Mouse (Mus musculus) stomach, embryonic 16.5 days (tissue): Measurements from ENCODE around the gene Mapre1. TPM values are rescaled to one million over a fixed set of nuclear protein-coding genes. Genes with fewer than 3 reads are reported as not detected.
"Not testable (repeated sequence)": the region's sequence is repeated elsewhere in the genome, so short reads cannot be mapped to it uniquely, and the experiment has no call there.

Experiments
- ATAC-seq: fragments of 200-750 bp; cut with Nextera tagmentation; 2 replicates; pipeline ENCODE4 v1.8.0; 2017; ENCODE audit warnings: moderate number of reproducible peaks, moderate TSS enrichment; ENCODE audit not compliant: insufficient read depth, low FRiP score
- H3K27ac ChIP-seq: fragments of 300-500 bp; sonication (generic); 2 replicates; pipeline ENCODE4 v1.5.1; 2014; ENCODE audit warnings: low read length
- H3K27me3 ChIP-seq: fragments of 300-500 bp; sonication (generic); 2 replicates; pipeline ENCODE4 v1.6.1; 2014; ENCODE audit warnings: low read length, control low read depth, mixed read lengths; ENCODE audit not compliant: control insufficient read depth, insufficient read depth
- H3K36me3 ChIP-seq: fragments of 300-500 bp; sonication (generic); 2 replicates; pipeline ENCODE4 v1.6.1; 2014; ENCODE audit warnings: low read length; ENCODE audit not compliant: control insufficient read depth, insufficient read depth
- H3K4me1 ChIP-seq: fragments of 300-500 bp; sonication (generic); 2 replicates; pipeline ENCODE4 v1.6.1; 2014; ENCODE audit warnings: low read length, control low read depth, mixed read lengths; ENCODE audit not compliant: control insufficient read depth, insufficient read depth
- H3K4me2 ChIP-seq: fragments of 300-500 bp; sonication (generic); 2 replicates; pipeline ENCODE4 v1.6.1; 2014; ENCODE audit warnings: low read depth, low read length, mixed read lengths
- H3K4me3 ChIP-seq: fragments of 300-500 bp; sonication (generic); replicated peaks from 2 replicates; pipeline ENCODE4 v1.5.1; 2014; ENCODE audit warnings: mild to moderate bottlenecking, low read length
- H3K9ac ChIP-seq: fragments of 300-500 bp; sonication (generic); 2 replicates; pipeline ENCODE4 v1.6.1; 2014; ENCODE audit warnings: low read length
- H3K9me3 ChIP-seq: fragments of 300-500 bp; sonication (generic); replicated peaks from 2 replicates; pipeline ENCODE4 v1.6.1; 2016; ENCODE audit warnings: low read length, control low read depth; ENCODE audit not compliant: control insufficient read depth
- WGBS: fragments of 180-500 bp; shearing (Covaris S2); extraction: QIAGEN DNeasy Blood & Tissue Kit; methylation state at CpG from one replicate; pipeline ENCODE4 v1.1.7; 2014; 5-methylcytosine and 5-hydroxymethylcytosine counted together
- polyA plus RNA-seq: library from polyadenylated mRNA; unstranded; fragments of >200 nt; fragmentation: Nextera tagmentation; extraction: Ambion mirVana; gene quantifications from 2 replicates; pipeline ENCODE4 v1.2.1, GENCODE M21; 2015

The Mapre1 gene
- 212 and 252 TPM in 2 replicates for polyA plus RNA-seq

GRCm38 (mm10) chr2:153740500-153741436, at the start of gene Mapre1:
Gene Mapre1, plus strand, starts transcription at chr2:153741274.
- 10% methylated on average over 58 of the region's 58 CpGs for WGBS
- Histone ChIP-seq H3K4me3 (peak within 1 kb of the TSS; percentile 61), H3K4me2 (peak within 1 kb of the TSS; percentile 89), H3K4me1 (peaks cover 19% of the 10 kb centered on the region), H3K27me3 (no peaks in the 10 kb centered on the region), H3K9me3 (no peaks in the 10 kb centered on the region), H3K27ac (peak within 1 kb of the TSS; percentile 94), H3K9ac (peak within 1 kb of the TSS; percentile 97), H3K36me3 (no peaks in the 10 kb centered on the region)
- peak; percentile 98 for ATAC-seq

- 62% methylated on average over 6 of the region's 7 CpGs for WGBS
- not testable (repeated sequence) for H3K4me1 ChIP-seq, H3K36me3 ChIP-seq, H3K9ac ChIP-seq, H3K27ac ChIP-seq, H3K4me3 ChIP-seq, H3K4me2 ChIP-seq, H3K9me3 ChIP-seq, ATAC-seq, H3K27me3 ChIP-seq
Observed at GRCm38 (mm10) chr2:153693413-153693812, 47.7 kb upstream of the Mapre1 start.

- Histone ChIP-seq H3K36me3 (no peaks in the 10 kb centered on the region), H3K9me3 (no peaks in the 10 kb centered on the region), H3K4me1 (no peaks in the 10 kb centered on the region), H3K4me3 (no peak overlapping the region), H3K27ac (no peak overlapping the region), H3K4me2 (no peak overlapping the region), H3K9ac (no peak overlapping the region), H3K27me3 (no peaks in the 10 kb centered on the region)
- no peak for ATAC-seq
- WGBS, result 59% methylated on average over 19 of the region's 19 CpGs
Observed at GRCm38 (mm10) chr2:153694462-153695085, 46.5 kb upstream of the Mapre1 start.

GRCm38 (mm10) chr2:153696352-153696751, 44.7 kb upstream of the Mapre1 start, which contains the start of gene Dnmt3c:
Gene Dnmt3c, plus strand, starts transcription at chr2:153696652.
- no peaks in the 10 kb centered on the region for H3K36me3 ChIP-seq
- H3K9me3 ChIP-seq, result no peaks in the 10 kb centered on the region
- H3K9ac ChIP-seq, result no peak within 1 kb of the TSS
- H3K4me3 ChIP-seq, result no peak within 1 kb of the TSS
- ATAC-seq, result no peak
- no peak within 1 kb of the TSS for H3K27ac ChIP-seq
- H3K27me3 ChIP-seq, result no peaks in the 10 kb centered on the region
- no peak within 1 kb of the TSS for H3K4me2 ChIP-seq
- H3K4me1 ChIP-seq, result no peaks in the 10 kb centered on the region

GRCm38 (mm10) chr2:153703389-153703788, 37.7 kb upstream of the Mapre1 start:
- H3K9me3 ChIP-seq, result no peaks in the 10 kb centered on the region

GRCm38 (mm10) chr2:153710701-153711330, 30.3 kb upstream of the Mapre1 start:
- Histone ChIP-seq H3K4me3 (no peak overlapping the region), H3K4me2 (no peak overlapping the region), H3K9ac (no peak overlapping the region), H3K36me3 (no peaks in the 10 kb centered on the region), H3K9me3 (no peaks in the 10 kb centered on the region), H3K27ac (no peak overlapping the region), H3K27me3 (no peaks in the 10 kb centered on the region), H3K4me1 (no peaks in the 10 kb centered on the region)
- 0 out of 2 replicates have a peak, but pooled peaks have one; percentile 12 for ATAC-seq
- 39% methylated on average over 8 of the region's 8 CpGs for WGBS

More at GRCm38 (mm10) chr2:153703389-153703788, 37.7 kb upstream of the Mapre1 start:
- Histone ChIP-seq H3K36me3 (no peaks in the 10 kb centered on the region), H3K9ac (no peak overlapping the region), H3K4me1 (no peaks in the 10 kb centered on the region), H3K27me3 (no peaks in the 10 kb centered on the region), H3K27ac (no peak overlapping the region), H3K4me2 (no peak overlapping the region), H3K4me3 (no peak overlapping the region)
- ATAC-seq, result no peak
- WGBS, result 47% methylated on average over 6 of the region's 6 CpGs

GRCm38 (mm10) chr2:153712646-153713091, 28.4 kb upstream of the Mapre1 start:
- no peak for ATAC-seq
- no peaks in the 10 kb centered on the region for H3K9me3 ChIP-seq
- 60% methylated on average over 3 of the region's 3 CpGs for WGBS
- H3K27ac ChIP-seq, result no peak overlapping the region
- H3K4me1 ChIP-seq, result no peaks in the 10 kb centered on the region
- H3K4me3 ChIP-seq, result no peak overlapping the region
- H3K4me2 ChIP-seq, result no peak overlapping the region
- H3K27me3 ChIP-seq, result no peaks in the 10 kb centered on the region
- no peak overlapping the region for H3K9ac ChIP-seq
- no peaks in the 10 kb centered on the region for H3K36me3 ChIP-seq

GRCm38 (mm10) chr2:153713227-153713626, 27.8 kb upstream of the Mapre1 start:
- peak; percentile 72; the same call in 1 of the 2 replicates for ATAC-seq
- H3K9ac ChIP-seq, result no peak overlapping the region
- H3K36me3 ChIP-seq, result no peaks in the 10 kb centered on the region
- H3K4me2 ChIP-seq, result no peak overlapping the region
- H3K4me1 ChIP-seq, result no peaks in the 10 kb centered on the region
- no peaks in the 10 kb centered on the region for H3K9me3 ChIP-seq
- 46% methylated on average over 4 of the region's 4 CpGs for WGBS
- H3K27me3 ChIP-seq, result no peaks in the 10 kb centered on the region
- no peak overlapping the region for H3K4me3 ChIP-seq
- no peak overlapping the region for H3K27ac ChIP-seq

- not testable (repeated sequence) for H3K4me2 ChIP-seq, ATAC-seq, H3K27ac ChIP-seq, H3K36me3 ChIP-seq, H3K9ac ChIP-seq, H3K4me3 ChIP-seq, H3K27me3 ChIP-seq, H3K4me1 ChIP-seq, H3K9me3 ChIP-seq
- 73% methylated on average over 3 of the region's 3 CpGs for WGBS
Observed at GRCm38 (mm10) chr2:153717861-153718260, 23.2 kb upstream of the Mapre1 start.
